Mouse (Mus musculus) layer of hippocampus, adult 18-20 months (tissue): ENCODE data around the gene Eif2b3. TPM values are rescaled to one million over a fixed set of nuclear protein-coding genes. Genes with fewer than 3 reads are reported as not detected.
A peak's percentile ranks its signal among the peaks of the same experiment; 100 is the strongest.

Experiments used
- DNase-seq, 2 experiments: peaks; one replicate each; pipeline ENCODE4 v3.0.0; 2022; ENCODE audit warnings: low spot score in 2 of 2
- total RNA-seq, 2 experiments: library from RNA; stranded (reverse); gene quantifications; 2 replicates each; pipeline ENCODE4 v1.2.3; 2021

The Eif2b3 gene
- total RNA-seq, 2 experiments from 2014 or later, result 15.8 to 17.8 TPM

- no peak for DNase-seq
Measured at GRCm38 (mm10) chr4:117122209-117122608, 103.0 kb downstream of the Eif2b3 start.

GRCm38 (mm10) chr4:117123546-117124217 lies 104.5 kb downstream of the Eif2b3 start:
- no peak for DNase-seq

- no peak for DNase-seq
Measured at GRCm38 (mm10) chr4:117124218-117124517, 105.0 kb downstream of the Eif2b3 start.

- DNase-seq, result no peak
Measured at GRCm38 (mm10) chr4:117124518-117125347, 105.5 kb downstream of the Eif2b3 start.

GRCm38 (mm10) chr4:117125348-117125909 lies 106.2 kb downstream of the Eif2b3 start, which contains the start of gene Btbd19:
Gene Btbd19, minus strand, starts transcription at chr4:117125725.
- peak; percentile 71 to 86 for DNase-seq

GRCm38 (mm10) chr4:117125910-117126674 lies 106.9 kb downstream of the Eif2b3 start:
- DNase-seq, result no peak

GRCm38 (mm10) chr4:117126675-117127290 lies 107.6 kb downstream of the Eif2b3 start, which contains the start of gene Tctex1d4:
Gene Tctex1d4, plus strand, starts transcription at chr4:117126794.
- DNase-seq, result no peak

- no peak for DNase-seq
Measured at GRCm38 (mm10) chr4:117127991-117128686, 108.9 kb downstream of the Eif2b3 start.

- no peak for DNase-seq
Measured at GRCm38 (mm10) chr4:117130790-117131189, 111.6 kb downstream of the Eif2b3 start.

GRCm38 (mm10) chr4:117131198-117131597 lies 112.0 kb downstream of the Eif2b3 start:
- no peak for DNase-seq

GRCm38 (mm10) chr4:117131890-117132793 lies 112.9 kb downstream of the Eif2b3 start:
- no peak for DNase-seq

- DNase-seq, result no peak
Measured at GRCm38 (mm10) chr4:117132794-117133143, 113.6 kb downstream of the Eif2b3 start.

GRCm38 (mm10) chr4:117133366-117133796 lies 114.2 kb downstream of the Eif2b3 start:
- no peak for DNase-seq

GRCm38 (mm10) chr4:117133817-117134600 lies 114.8 kb downstream of the Eif2b3 start, which contains the start of gene Plk3:
Gene Plk3, minus strand, starts transcription at chr4:117133963.
- peak; percentile 95 to 99 for DNase-seq

GRCm38 (mm10) chr4:117134601-117134995 lies 115.4 kb downstream of the Eif2b3 start:
- no peak for DNase-seq

GRCm38 (mm10) chr4:117136034-117136433 lies 116.8 kb downstream of the Eif2b3 start:
- no peak for DNase-seq
